Mouse (Mus musculus) limb, embryonic 12.5 days (tissue): ENCODE data around the gene App. TPM values are rescaled to one million over a fixed set of nuclear protein-coding genes. Genes with fewer than 3 reads are reported as not detected.

Experiments
- ATAC-seq: fragments of 200-750 bp; cut with Nextera tagmentation; 2 replicates; pipeline ENCODE4 v1.8.0; 2017; ENCODE audit warnings: low read depth, moderate TSS enrichment; ENCODE audit not compliant: insufficient number of reproducible peaks, insufficient read depth, low FRiP score, low TSS enrichment
- H3K27ac ChIP-seq: fragments of 300-500 bp; sonication (generic); 2 replicates; pipeline ENCODE4 v1.5.1; 2016; ENCODE audit warnings: mild to moderate bottlenecking, moderate library complexity
- H3K27me3 ChIP-seq: fragments of 300-500 bp; sonication (generic); 2 replicates; pipeline ENCODE4 v1.6.1; 2016; ENCODE audit warnings: mild to moderate bottlenecking, moderate library complexity
- H3K36me3 ChIP-seq: fragments of 300-500 bp; sonication (generic); 2 replicates; pipeline ENCODE4 v1.6.1; 2016; ENCODE audit warnings: mild to moderate bottlenecking, moderate library complexity
- H3K4me1 ChIP-seq: fragments of 300-500 bp; sonication (generic); replicated peaks from 2 replicates; pipeline ENCODE4 v1.6.1; 2016
- H3K4me2 ChIP-seq: fragments of 300-500 bp; sonication (generic); 2 replicates; pipeline ENCODE4 v1.6.1; 2016; ENCODE audit warnings: mild to moderate bottlenecking, moderate library complexity
- H3K4me3 ChIP-seq: fragments of 300-500 bp; sonication (generic); replicated peaks from 2 replicates; pipeline ENCODE4 v1.5.1; 2016; ENCODE audit warnings: mild to moderate bottlenecking
- H3K9ac ChIP-seq: fragments of 300-500 bp; sonication (generic); replicated peaks from 2 replicates; pipeline ENCODE4 v1.6.1; 2016; ENCODE audit warnings: mild to moderate bottlenecking, moderate library complexity
- H3K9me3 ChIP-seq: fragments of 300-500 bp; sonication (generic); 2 replicates; pipeline ENCODE4 v1.6.1; 2016; ENCODE audit warnings: mild to moderate bottlenecking, moderate library complexity
- WGBS: fragments of 180-500 bp; shearing (Covaris S2); methylation state at CpG from one replicate; pipeline ENCODE4 v1.1.7; 2016; 5-methylcytosine and 5-hydroxymethylcytosine counted together
- polyA plus RNA-seq: library from polyadenylated mRNA; unstranded; fragments of >200 nt; fragmentation: Nextera tagmentation; extraction: Ambion mirVana; gene quantifications from 2 replicates; pipeline ENCODE4 v1.2.1, GENCODE M21; 2016

App gene
- polyA plus RNA-seq, 1 experiment from 2014 or later: 122 TPM

DNA sequence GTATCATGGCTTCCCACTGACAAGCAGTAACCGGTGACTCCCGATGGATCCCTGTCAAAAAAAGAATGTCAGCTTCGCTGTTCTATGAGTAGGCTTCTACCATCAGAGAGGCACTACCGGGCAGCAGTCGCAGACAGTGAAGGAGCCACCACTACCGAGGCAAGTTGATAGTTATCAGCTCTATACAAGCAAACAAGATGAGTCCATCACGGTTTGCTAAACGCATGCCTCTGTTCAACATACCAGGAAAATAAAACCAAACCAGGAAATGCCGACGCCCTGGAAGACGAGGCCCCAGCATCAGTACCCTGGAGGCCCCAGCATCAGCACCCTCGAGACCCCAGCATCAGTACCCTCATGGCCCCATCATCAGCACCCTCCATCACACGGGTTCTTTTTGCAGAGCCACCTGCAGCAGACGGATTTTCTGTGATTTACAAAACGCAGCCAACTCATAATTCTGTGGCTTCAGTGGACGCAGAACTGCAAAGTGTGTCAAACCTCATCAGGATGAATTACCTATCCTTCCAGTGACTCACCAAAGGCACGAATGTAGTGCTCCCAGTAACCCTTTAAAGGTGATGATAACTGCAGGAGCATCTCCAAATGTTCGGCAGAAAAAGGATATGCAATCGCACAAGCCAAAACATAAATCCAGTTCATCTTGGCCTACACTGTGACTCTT, 2.6 kb downstream of the App start:
- no peak overlapping the region for H3K4me3 ChIP-seq

DNA sequence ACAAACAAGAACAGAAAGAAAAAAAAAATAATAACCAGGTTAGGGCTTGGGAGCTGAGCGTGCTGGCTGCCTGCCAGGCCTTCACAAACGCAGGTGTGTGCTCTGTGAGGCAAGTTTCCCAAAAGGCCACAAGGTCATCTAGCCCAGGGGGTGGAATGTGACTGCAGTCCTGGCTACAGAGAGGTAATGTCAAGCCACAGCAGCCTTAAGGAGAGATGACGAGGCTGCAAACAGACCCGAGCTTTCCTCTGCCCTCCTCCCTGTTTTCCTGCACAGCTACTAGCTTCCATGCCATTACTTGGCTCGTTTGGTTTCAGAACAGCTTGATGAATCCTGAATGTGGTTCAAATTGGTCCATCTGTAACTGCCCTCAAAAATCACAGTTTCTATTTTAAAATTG, 4.7 kb downstream of the App start:
- Histone ChIP-seq H3K9me3 (no peaks in the 10 kb centered on the region), H3K27me3 (no peaks in the 10 kb centered on the region), H3K4me2 (no peak overlapping the region), H3K4me3 (no peak overlapping the region), H3K27ac (peak overlapping the region; percentile 17; the same call in 1 of the 2 replicates), H3K9ac (no peak overlapping the region), H3K36me3 (peaks cover 7% of the 10 kb centered on the region; the same call in 1 of the 2 replicates), H3K4me1 (peaks cover 33% of the 10 kb centered on the region)
- 18% methylated on average over 5 of the region's 5 CpGs for WGBS
- ATAC-seq: no peak

More for the DNA sequence above, 2.6 kb downstream of the App start:
- H3K4me1 ChIP-seq: peaks cover 28% of the 10 kb centered on the region
- peaks cover 7% of the 10 kb centered on the region; the same call in 1 of the 2 replicates for H3K27me3 ChIP-seq
- H3K36me3 ChIP-seq: peaks cover 7% of the 10 kb centered on the region; the same call in 1 of the 2 replicates
- no peak overlapping the region for H3K27ac ChIP-seq
- peak overlapping the region; percentile 63 for H3K4me2 ChIP-seq
- H3K9me3 ChIP-seq: 0 out of 2 replicates have a peak, but pooled peaks cover 3% of the 10 kb centered on the region
- 69% methylated on average over 19 of the region's 19 CpGs for WGBS
- ATAC-seq: no peak
- H3K9ac ChIP-seq: no peak overlapping the region

DNA sequence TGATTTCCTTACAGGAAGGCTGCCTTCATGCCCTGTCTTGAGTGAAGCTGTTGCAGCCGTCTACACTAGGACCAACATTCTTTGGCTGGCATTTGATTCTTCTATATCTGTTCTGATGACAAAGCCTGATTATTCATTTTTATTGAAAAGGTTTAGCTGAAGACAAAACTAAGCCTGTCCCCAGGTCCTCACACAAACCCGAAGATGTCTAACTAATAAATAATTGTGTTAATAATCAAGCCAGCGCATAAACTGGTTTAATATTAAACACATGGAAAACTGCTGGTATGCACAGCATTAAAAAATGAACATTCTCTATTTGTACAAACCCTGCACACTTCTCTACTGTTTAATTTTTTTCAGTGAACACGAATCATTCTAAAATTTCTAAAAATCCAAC, 7.4 kb downstream of the App start:
- Histone ChIP-seq H3K27me3 (no peaks in the 10 kb centered on the region), H3K4me2 (no peak overlapping the region), H3K4me3 (no peak overlapping the region), H3K4me1 (peaks cover 32% of the 10 kb centered on the region), H3K9ac (no peak overlapping the region), H3K9me3 (no peaks in the 10 kb centered on the region), H3K36me3 (peaks cover 7% of the 10 kb centered on the region; the same call in 1 of the 2 replicates), H3K27ac (no peak overlapping the region)
- 68% methylated on average over 4 of the region's 4 CpGs for WGBS
- ATAC-seq: no peak

DNA sequence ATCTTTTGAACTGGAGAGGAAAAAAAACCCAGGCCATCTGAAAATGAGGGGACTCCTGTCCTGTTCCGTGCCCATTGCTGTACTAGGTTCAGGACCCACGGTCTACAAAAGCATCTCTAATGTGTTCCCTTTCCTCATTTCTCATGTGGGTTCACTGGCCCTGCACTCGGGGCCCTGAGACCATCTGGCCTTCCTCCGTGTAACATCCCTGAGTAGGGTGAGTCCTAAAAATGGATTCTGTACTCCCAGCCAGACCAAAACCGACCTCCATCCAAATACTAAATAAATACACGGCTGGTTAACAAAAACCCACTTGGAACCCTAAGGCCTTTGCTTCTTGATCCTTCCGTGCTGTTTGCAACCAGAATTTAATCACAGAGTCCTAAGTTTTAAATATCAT, 7.9 kb downstream of the App start:
- no peak overlapping the region for H3K4me3 ChIP-seq
- 65% methylated on average over 7 of the region's 7 CpGs for WGBS
- ATAC-seq: no peak
- peaks cover 26% of the 10 kb centered on the region for H3K4me1 ChIP-seq
- H3K27me3 ChIP-seq: no peaks in the 10 kb centered on the region
- H3K9me3 ChIP-seq: no peaks in the 10 kb centered on the region
- H3K9ac ChIP-seq: no peak overlapping the region
- H3K4me2 ChIP-seq: no peak overlapping the region
- no peak overlapping the region for H3K27ac ChIP-seq
- H3K36me3 ChIP-seq: peaks cover 7% of the 10 kb centered on the region; the same call in 1 of the 2 replicates

DNA sequence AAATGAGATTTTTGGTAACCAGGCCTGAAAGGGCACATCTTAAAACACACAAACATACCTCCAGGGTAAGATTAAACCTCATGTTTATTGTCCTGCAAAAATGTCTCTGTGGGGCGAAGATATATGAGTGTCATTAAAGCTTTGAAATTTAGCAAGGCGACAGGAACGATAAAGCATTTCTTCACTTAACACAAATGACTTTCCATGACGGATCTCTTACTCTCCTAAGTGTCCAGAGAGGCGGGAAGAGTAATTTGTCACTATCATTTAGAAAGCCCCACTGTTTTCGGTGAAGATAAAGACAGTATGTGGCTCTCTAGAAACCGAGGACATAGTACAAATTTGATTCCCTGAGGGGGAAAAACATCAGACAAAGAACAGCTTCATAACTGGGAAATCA, 8.4 kb downstream of the App start:
- Histone ChIP-seq H3K9ac (no peak overlapping the region), H3K36me3 (peaks cover 7% of the 10 kb centered on the region; the same call in 1 of the 2 replicates), H3K4me2 (no peak overlapping the region), H3K4me3 (no peak overlapping the region), H3K4me1 (peaks cover 26% of the 10 kb centered on the region), H3K27ac (no peak overlapping the region), H3K27me3 (no peaks in the 10 kb centered on the region), H3K9me3 (no peaks in the 10 kb centered on the region)
- WGBS: 27% methylated on average over 7 of the region's 7 CpGs
- no peak for ATAC-seq

DNA sequence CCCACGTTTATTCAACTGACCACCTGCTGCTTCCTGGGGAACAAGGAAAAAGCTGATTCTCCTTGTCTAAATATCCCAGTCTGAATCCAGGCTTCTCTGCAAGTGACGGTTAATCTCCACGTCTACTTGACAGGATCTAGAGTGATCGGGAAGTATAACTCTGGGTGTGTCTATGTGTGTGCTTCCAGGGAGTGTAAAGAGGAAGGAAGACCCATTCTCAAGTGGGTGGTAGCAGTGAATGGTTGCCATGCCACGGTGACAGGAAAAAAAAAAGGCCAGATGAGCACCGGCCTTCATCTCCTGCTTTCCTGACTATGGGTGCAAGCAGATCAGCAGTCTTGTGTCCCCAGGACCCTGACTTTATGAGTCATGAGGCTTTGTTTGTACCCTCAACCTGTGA, 10.8 kb downstream of the App start:
- H3K9ac ChIP-seq: no peak overlapping the region
- no peak overlapping the region for H3K4me2 ChIP-seq
- no peak overlapping the region for H3K27ac ChIP-seq
- 90% methylated on average over 6 of the region's 6 CpGs for WGBS
- H3K9me3 ChIP-seq: peaks cover 4% of the 10 kb centered on the region; the same call in 1 of the 2 replicates
- H3K36me3 ChIP-seq: peaks cover 6% of the 10 kb centered on the region; the same call in 1 of the 2 replicates
- no peak overlapping the region for H3K4me3 ChIP-seq
- no peak for ATAC-seq
- H3K27me3 ChIP-seq: no peaks in the 10 kb centered on the region
- peaks cover 17% of the 10 kb centered on the region for H3K4me1 ChIP-seq

DNA sequence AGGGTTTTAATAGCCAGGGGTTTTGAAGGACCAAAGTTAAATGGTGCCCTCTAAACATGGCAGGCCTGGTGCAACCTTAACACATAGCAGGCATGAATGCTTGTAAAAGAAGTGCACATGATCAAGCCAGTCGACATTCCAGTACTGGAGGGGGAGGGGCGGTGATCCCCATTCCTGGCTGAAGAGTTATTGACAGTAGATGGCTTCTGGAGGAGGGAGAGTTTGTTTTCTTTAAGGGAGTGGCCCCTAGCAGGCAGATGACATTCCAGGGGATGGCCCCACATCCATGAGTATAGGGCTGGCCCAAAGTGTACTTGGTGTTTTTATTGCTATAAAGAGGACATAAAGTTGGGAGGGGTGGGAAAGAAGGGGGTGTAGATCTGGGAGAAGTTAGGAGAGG, 13.4 kb downstream of the App start:
- ATAC-seq: no peak
- H3K4me3 ChIP-seq: no peak overlapping the region
- H3K27ac ChIP-seq: no peak overlapping the region
- H3K9ac ChIP-seq: no peak overlapping the region
- peaks cover 4% of the 10 kb centered on the region; the same call in 1 of the 2 replicates for H3K9me3 ChIP-seq
- WGBS: 50% methylated on average over 2 of the region's 2 CpGs
- H3K4me1 ChIP-seq: peaks cover 22% of the 10 kb centered on the region
- H3K36me3 ChIP-seq: no peaks in the 10 kb centered on the region
- H3K4me2 ChIP-seq: no peak overlapping the region
- no peaks in the 10 kb centered on the region for H3K27me3 ChIP-seq

DNA sequence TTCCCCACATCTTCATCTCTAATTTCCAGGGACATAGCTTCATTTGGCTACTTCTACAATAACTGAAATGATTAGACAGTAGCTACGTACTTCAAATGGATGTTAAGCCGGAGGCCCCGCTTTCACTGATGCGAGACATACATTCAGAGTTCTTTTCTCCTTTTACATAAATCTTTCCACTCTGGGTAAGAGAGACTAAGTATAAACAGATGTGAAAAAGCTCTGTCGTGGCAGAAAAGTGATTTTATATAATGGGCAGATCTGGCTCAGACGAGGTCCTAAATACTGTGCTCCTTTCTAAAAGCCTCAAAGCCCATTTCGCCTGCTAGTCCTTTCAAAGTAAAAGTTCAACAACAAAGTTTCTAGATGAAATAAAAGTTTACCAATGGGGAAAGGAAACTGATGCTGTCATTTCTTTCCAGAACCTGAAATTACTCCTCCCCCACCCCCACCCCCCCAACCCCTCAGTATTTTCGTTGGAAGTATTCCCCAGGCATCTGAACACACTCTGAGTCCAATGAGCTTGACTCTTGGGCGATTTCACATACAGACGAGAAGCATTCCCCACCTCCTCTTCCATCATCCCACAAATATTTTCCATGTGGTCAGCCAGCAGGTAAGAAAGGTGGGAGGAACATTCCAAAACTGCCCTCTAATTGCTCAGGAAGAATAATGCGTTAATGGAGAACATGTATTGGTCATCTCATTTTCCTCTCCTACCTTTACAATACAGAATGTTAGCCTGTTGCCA, 15.6 kb downstream of the App start:
- H3K4me3 ChIP-seq: no peak overlapping the region
- H3K27me3 ChIP-seq: no peaks in the 10 kb centered on the region
- H3K4me1 ChIP-seq: peaks cover 22% of the 10 kb centered on the region
- peak; percentile 82 for ATAC-seq
- H3K36me3 ChIP-seq: no peaks in the 10 kb centered on the region
- H3K27ac ChIP-seq: peak overlapping the region; percentile 56
- H3K9ac ChIP-seq: no peak overlapping the region
- H3K4me2 ChIP-seq: peak overlapping the region; percentile 30
- peaks cover 4% of the 10 kb centered on the region; the same call in 1 of the 2 replicates for H3K9me3 ChIP-seq
- WGBS: 32% methylated on average over 11 of the region's 11 CpGs

DNA sequence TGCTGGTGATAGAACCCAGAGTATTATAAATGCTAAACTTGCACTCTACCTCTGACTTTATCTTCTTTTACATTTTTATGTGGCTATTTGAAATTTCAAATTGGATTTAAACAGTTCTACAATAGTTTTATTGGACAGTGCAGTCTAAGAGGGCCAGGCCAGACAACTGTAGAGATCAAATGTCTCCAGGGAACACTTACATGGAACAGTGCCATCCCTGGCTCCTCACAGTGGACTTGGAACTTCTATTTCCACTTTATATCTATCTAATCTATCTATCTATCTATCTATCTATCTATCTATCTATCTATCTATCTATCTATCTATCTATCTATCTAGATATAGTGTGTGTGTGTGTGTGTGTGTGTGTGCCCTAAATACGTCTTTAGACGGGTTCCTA, 16.4 kb downstream of the App start:
- no peak for ATAC-seq
- Histone ChIP-seq H3K9ac (no peak overlapping the region), H3K27me3 (no peaks in the 10 kb centered on the region), H3K27ac (no peak overlapping the region), H3K4me2 (0 out of 2 replicates have a peak overlapping the region, but pooled peaks have one; percentile 30), H3K4me3 (no peak overlapping the region), H3K36me3 (no peaks in the 10 kb centered on the region), H3K4me1 (peaks cover 24% of the 10 kb centered on the region), H3K9me3 (peaks cover 4% of the 10 kb centered on the region; the same call in 1 of the 2 replicates)
- 92% methylated on average over 2 of the region's 2 CpGs for WGBS

DNA sequence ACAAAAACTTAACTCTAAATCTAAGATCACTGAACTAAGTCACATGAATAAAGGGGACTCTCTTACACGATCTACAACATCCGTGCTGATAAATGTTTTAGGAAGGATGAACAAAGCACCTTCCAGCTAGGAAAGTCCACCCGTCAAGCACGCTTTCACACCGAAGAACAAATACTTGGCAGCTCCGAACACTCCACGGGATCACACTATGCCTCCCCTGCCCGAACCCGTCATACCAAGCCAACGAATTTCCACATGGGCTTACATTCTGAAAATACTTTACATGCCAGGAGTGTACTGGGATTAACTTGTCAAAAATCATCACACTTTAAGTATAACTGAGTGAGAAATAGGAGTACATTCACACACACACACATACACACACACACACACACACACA, 17.7 kb downstream of the App start:
- H3K4me1 ChIP-seq: peaks cover 35% of the 10 kb centered on the region
- no peak overlapping the region for H3K9ac ChIP-seq
- no peak for ATAC-seq
- H3K9me3 ChIP-seq: peaks cover 4% of the 10 kb centered on the region; the same call in 1 of the 2 replicates
- H3K4me2 ChIP-seq: no peak overlapping the region
- no peaks in the 10 kb centered on the region for H3K36me3 ChIP-seq
- 87% methylated on average over 10 of the region's 10 CpGs for WGBS
- H3K27me3 ChIP-seq: no peaks in the 10 kb centered on the region
- H3K27ac ChIP-seq: no peak overlapping the region
- no peak overlapping the region for H3K4me3 ChIP-seq

DNA sequence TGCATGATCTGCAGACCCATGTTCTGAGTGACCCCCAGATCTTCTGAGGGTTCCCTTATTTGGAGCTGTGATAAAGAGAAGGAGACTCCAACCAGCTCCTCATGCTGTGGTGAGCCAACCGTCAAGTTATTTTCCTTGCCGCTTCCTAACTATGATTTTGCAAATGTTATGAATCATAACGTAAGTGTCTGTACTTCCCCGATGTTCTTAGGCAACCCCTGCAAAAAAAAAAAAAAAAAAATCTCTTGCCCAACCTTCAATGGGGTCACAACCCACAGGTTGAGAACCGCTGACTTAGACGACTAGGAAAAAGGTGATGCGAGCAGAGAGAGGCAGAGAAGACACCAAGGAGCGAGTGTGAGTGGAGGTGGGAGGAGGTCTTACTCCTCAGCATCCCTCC, 21.1 kb downstream of the App start:
- Histone ChIP-seq H3K27me3 (no peaks in the 10 kb centered on the region), H3K9me3 (no peaks in the 10 kb centered on the region), H3K4me3 (no peak overlapping the region), H3K4me1 (peaks cover 27% of the 10 kb centered on the region), H3K4me2 (no peak overlapping the region), H3K9ac (no peak overlapping the region), H3K27ac (no peak overlapping the region), H3K36me3 (peaks cover 5% of the 10 kb centered on the region; the same call in 1 of the 2 replicates)
- no peak for ATAC-seq
- 89% methylated on average over 8 of the region's 8 CpGs for whole genome bisulfite sequencing
